Mouse (Mus musculus) testis, postnatal 14 days (tissue): ENCODE measurements around the gene Nphp1.

Experiments used
- DNase-seq: peaks from one replicate; pipeline ENCODE4 v3.0.0; 2021; ENCODE audit warnings: low spot score

Nphp1 gene

GRCm38 (mm10) chr2:127788440-127789116 is at the start of gene Nphp1:
Gene Nphp1 (minus strand): TSS chr2:127788897.
- peak; percentile 90 for DNase-seq

DNA sequence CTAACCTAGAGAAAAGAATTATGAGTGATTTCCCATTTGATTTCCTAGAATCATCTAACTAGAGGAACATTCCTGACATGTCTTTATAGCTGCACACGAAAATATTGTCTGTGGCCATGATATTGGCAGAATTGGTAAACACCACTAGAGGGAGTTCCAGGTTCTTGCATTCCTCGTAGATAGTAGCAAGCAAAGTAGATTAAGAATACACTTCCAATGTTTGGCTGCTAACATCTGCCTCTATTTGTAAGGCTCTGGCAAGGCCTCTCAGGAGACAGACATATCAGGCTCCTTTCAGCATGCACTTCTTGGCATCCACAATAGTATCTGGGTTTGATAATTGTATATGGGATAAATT is 44.1 kb upstream of the Nphp1 start:
- DNase-seq = no peak

GRCm38 (mm10) chr2:127832103-127832832 is 43.6 kb upstream of the Nphp1 start:
- DNase-seq = no peak

DNA sequence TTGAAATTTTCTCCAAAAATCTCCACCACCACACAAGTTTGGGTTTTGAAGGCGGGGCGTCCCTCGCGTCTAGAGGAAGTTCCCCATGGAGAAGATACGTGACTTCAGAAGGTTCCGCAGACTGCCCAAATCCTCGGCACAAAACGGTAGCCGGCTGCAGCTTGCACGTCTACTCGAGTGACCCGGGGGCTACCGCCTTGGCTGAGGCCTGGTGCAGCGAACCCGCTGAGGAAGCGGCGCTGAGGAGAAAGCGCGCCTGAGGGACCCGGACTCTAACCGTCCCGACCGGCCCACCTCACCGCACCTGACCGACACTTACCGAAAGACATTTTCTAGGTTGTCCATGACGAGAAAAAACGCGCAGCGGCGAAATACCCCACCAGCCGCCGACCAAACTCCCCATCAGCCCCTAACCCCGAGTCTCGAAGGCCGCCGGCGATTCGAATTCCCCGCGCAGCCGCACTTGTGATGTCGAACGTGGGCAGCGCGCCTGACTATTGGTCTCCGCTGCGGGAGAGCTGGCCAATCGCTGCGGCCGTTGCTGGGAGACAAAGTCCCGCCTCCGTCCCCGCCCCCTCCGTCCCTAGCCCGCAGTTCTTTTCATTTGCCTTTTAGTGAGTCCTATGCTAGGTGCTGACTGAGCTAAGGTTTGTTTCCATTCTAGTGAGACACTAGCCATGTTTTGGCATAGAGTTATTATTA is 42.9 kb upstream of the Nphp1 start, which contains the start of gene Bub1:
Bub1 (minus strand) TSS at position 465 of the 702 bp plus-strand sequence.
- peak; percentile 97 for DNase-seq

DNA sequence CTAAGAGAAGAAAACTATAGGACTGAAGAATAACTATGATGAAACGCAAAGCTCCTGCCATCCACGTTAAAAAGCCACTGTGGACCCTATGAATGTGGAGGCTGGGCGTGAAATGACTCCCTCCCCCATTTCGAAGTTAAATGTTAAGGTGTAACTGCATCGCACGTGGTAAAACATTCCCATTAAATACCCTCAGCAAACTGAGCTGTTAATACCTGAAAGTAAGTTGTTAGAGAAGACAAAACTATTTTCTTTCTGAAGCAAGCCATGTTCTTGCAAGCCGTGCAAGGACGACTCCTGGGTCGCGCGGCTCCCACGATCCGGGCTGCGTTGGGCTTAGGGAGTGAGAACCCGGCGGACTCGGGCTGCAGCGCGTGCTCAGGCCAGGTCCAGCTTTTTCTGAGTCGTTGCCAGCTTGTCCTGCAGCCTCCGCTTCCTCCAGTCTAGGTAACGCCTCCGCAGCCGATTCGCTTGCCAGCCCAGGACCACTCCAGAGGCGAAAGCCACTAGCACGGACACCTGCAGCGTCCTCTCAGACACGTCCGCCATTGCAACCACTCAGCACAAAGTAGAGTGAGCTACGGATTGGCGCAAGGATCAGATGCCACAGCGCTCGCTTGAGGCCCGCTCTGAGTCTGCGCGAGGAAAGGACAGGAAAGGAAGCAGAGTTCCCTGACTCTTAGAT is 3.4 kb upstream of the Nphp1 start, which contains the start of gene Mtln:
Mtln (minus strand) TSS at position 570 of the 685 bp plus-strand sequence.
- DNase-seq = peak; percentile 89

GRCm38 (mm10) chr2:127789651-127790270 is 1.1 kb upstream of the Nphp1 start:
- DNase-seq = no peak

DNA sequence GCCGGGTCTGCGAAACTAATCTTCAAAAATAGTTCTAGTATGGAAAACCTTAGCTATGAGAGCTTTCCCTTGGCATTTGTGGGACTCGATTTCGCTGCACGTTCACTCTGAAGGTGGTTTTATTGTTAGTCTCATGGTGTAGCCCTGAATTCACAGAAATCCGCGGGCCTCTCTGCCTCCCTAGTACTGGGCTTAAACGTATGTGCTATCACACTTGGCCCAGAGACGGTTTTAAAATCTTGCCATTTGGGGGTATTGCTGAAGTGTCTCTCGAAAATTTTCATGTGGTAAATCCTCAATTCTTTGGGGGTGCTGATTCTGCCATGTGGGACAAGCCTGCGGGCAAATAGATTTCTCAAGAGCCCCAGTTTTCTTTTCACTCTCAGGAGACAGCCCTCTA is 441 bp upstream of the Nphp1 start:
- DNase-seq = no peak

- no peak for DNase-seq
Measured at GRCm38 (mm10) chr2:127787226-127787625, 1.5 kb downstream of the Nphp1 start.

GRCm38 (mm10) chr2:127778451-127778850 is 10.2 kb downstream of the Nphp1 start:
- DNase-seq = no peak

DNA sequence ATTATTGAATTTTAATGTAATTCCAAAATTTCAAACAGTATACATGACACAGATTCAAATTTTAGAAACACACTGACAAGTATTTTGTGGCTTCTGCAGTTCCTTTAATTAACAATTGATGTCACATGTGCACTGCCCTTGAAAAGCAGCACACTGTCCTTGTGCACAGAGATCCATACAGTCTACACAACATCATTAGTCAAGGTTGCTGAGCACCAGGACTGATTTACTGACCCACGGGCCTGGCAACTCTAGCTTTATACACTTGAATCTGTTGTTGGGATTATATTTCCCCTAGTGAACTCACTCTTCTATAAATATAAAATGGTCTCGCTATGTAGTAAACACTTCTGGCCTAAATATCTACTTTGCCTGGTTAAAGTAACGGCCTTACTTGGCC is 13.7 kb downstream of the Nphp1 start:
- no peak for DNase-seq

- DNase-seq = no peak
Measured at GRCm38 (mm10) chr2:127774578-127774941, 14.1 kb downstream of the Nphp1 start.

DNA sequence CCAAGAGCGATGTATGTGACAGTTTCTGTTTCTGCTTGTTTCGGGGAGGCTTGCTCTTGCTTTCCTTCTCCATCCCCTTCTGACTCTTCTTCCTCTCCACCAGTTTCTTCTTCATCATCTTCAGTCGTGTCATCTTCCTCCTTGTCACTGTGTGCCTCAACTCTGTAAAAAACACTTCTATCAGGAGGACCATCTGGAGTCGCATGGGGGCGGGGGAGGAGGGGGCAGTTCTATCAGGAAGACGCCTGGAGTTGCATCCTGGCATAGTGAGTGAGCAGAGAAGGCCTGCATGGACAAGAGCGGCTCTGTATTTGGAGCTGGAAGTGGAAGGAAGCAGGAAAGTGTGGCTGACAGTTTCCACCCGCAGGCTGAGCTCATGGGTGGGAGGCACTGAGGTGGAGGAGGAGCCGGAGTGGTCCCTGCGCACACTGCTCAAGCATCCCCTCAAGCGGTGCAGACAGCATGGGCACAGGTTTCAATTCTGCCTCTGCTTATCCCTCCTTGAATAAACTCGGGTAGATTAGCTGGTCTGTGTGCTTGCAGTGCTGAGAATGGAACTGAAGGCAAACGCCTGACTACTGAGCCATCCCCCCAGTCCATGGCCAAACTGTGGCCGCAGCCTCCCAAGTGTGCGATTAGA is 14.6 kb downstream of the Nphp1 start:
- DNase-seq = no peak

GRCm38 (mm10) chr2:127761587-127761986 is 27.1 kb downstream of the Nphp1 start:
- DNase-seq = no peak

GRCm38 (mm10) chr2:127760429-127761000 is 28.2 kb downstream of the Nphp1 start:
- peak; percentile 16 for DNase-seq

GRCm38 (mm10) chr2:127760014-127760413 is 28.7 kb downstream of the Nphp1 start:
- DNase-seq = no peak

DNA sequence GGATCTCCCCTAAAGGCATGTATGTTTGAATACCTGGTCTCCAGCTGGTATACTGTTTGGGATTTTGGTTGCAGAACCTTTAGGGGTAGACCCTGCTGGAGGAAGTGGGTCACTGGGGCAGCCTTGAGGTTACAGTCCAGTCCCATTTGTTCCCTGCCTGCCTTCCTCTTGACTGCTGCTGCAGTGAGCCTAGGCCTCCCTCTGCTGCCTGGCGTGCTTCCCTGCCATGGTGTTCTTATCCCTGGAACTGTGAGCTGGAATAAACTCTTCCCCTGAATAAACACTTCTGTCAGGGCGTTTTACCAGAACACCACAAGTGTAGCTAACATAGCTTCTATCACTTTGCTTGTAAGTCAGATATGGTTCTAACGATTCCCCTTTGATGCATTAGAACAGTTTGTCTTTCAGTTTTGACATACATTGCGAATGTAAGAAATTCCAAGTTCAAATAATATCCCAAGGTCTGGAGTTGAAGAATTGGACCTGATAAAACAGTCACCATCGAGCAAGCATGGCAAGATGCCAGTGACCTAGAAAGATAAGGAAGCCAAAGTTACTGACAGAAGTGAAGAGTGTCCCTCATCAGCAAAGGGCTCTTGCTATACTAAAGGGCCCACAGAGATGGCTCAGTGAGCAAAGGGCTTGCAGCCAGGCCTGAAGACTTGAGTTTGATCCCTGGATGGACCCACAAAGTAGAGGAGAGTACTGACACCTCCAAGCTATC is 29.4 kb downstream of the Nphp1 start:
- DNase-seq = peak; percentile 36

DNA sequence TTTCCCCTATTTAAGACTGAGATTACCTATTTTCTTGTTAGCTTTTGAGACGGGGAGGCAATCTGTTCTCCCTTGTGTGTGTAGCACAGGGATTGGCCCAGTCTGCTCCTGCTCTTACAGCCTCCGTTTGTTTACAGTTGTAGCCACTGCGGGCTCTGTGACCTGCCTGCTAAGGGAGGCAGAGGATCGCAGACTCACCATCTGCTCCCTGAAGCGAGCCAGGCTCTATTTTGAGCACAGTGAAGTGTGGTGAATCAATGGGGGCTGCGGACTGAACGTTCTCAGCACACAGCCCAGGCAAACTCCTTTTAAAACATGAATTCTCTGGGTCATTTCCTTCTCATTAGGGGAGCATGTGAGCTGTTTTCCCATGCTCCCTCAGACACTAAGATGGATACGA is 31.5 kb downstream of the Nphp1 start:
- no peak for DNase-seq

DNA sequence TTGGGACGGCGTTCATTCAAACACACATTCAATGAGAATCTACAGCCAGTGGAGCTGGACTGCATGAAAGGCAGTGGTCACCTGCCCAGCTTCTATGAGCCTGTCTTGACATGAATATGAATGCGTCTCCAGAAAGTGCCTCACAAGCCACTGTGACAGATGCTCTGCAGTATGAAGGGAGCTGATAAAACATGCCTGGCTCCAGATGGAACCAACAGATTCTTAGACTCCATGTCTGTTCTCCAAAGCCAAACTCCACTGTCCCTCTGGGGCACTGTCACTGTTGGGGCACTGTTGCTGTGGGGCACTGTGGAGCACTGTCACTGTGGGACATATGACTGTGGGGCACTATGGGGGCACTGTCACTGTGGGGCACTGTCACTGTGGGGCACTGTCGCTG is 34.6 kb downstream of the Nphp1 start:
- DNase-seq = no peak

GRCm38 (mm10) chr2:127751849-127752610 is 36.7 kb downstream of the Nphp1 start:
- no peak for DNase-seq

GRCm38 (mm10) chr2:127749376-127749775 is 39.3 kb downstream of the Nphp1 start:
- DNase-seq = no peak
